Mouse (Mus musculus) cortical plate, adult 2 months (tissue): ENCODE data around the gene Rpl10a. TPM values are rescaled to one million over a fixed set of nuclear protein-coding genes. Genes with fewer than 3 reads are reported as not detected.
"Not testable (repeated sequence)": the region's sequence is repeated elsewhere in the genome, so short reads cannot be mapped to it uniquely, and the experiment has no call there.

Experiments
- H3K27ac ChIP-seq: fragments of 200-500 bp; 2 replicates; pipeline ENCODE4 v1.5.1; 2012; ENCODE audit warnings: low read length, control low read depth, inconsistent platforms; ENCODE audit not compliant: insufficient read depth
- H3K4me1 ChIP-seq: fragments of 200-500 bp; 2 replicates; pipeline ENCODE4 v1.6.1; 2011; ENCODE audit warnings: low read length; ENCODE audit not compliant: control insufficient read depth, insufficient read depth
- H3K4me3 ChIP-seq: fragments of 200-500 bp; 2 replicates; pipeline ENCODE4 v1.5.1; 2011; ENCODE audit warnings: mild to moderate bottlenecking, low read length, control low read depth; ENCODE audit not compliant: insufficient read depth
- CTCF ChIP-seq: fragments of 200-500 bp; IDR thresholded peaks from 2 replicates; pipeline ENCODE4 v1.5.1; 2011; ENCODE audit warnings: mild to moderate bottlenecking, control low read depth, low read length; ENCODE audit not compliant: insufficient read depth; ENCODE audit errors: extremely low read depth
- POLR2A ChIP-seq: fragments of 200-500 bp; IDR thresholded peaks from 2 replicates; pipeline ENCODE4 v1.6.1; 2011; ENCODE audit warnings: mild to moderate bottlenecking, low read length, control low read depth; ENCODE audit not compliant: insufficient read depth; ENCODE audit errors: extremely low read depth
- polyA plus RNA-seq: library from polyadenylated mRNA; depleted of rRNA; stranded (reverse); fragments of >200 nt; gene quantifications from 2 replicates; pipeline ENCODE4 v1.2.3, GENCODE M21; 2012

The Rpl10a gene
- polyA plus RNA-seq, 1 experiment, result 705 TPM

DNA sequence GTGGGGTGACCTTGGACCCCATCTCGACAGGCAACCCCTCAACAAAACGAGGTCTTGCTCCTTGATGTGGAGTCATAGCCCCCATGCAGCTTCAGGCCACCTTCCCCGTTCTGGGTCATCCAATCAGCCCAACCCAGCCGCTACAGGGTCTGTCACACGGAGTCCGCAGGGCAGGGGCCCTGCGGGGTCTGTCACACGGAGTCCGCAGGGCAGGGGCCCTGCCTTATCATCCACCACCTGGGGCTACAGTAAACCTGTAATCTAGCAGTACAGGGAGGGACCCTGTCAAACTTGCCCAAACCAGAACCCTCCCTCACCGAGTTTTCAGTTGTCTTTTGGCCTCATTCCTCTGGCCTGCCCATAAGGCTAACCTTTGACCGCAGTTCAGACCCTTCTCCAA lies 23.7 kb downstream of the Rpl10a start:
- H3K4me3 ChIP-seq, result no peak overlapping the region
- TF ChIP-seq POLR2A, result no peak
- TF ChIP-seq CTCF, result no peak
- no peak overlapping the region for H3K27ac ChIP-seq
- H3K4me1 ChIP-seq, result no peaks in the 10 kb centered on the region

GRCm38 (mm10) chr17:28355871-28356270 lies 27.6 kb downstream of the Rpl10a start:
- no peaks in the 10 kb centered on the region for H3K4me1 ChIP-seq
- no peak overlapping the region for H3K4me3 ChIP-seq
- TF ChIP-seq POLR2A (no peak), CTCF (no peak)
- no peak overlapping the region for H3K27ac ChIP-seq

- not testable (repeated sequence) for H3K27ac ChIP-seq, H3K4me1 ChIP-seq, H3K4me3 ChIP-seq
Observed at GRCm38 (mm10) chr17:28358576-28359261, 30.4 kb downstream of the Rpl10a start.

GRCm38 (mm10) chr17:28360531-28361277 lies 32.4 kb downstream of the Rpl10a start:
- H3K4me3 ChIP-seq, result no peak overlapping the region
- TF ChIP-seq CTCF (no peak), POLR2A (no peak)
- no peak overlapping the region for H3K27ac ChIP-seq
- no peaks in the 10 kb centered on the region for H3K4me1 ChIP-seq

DNA sequence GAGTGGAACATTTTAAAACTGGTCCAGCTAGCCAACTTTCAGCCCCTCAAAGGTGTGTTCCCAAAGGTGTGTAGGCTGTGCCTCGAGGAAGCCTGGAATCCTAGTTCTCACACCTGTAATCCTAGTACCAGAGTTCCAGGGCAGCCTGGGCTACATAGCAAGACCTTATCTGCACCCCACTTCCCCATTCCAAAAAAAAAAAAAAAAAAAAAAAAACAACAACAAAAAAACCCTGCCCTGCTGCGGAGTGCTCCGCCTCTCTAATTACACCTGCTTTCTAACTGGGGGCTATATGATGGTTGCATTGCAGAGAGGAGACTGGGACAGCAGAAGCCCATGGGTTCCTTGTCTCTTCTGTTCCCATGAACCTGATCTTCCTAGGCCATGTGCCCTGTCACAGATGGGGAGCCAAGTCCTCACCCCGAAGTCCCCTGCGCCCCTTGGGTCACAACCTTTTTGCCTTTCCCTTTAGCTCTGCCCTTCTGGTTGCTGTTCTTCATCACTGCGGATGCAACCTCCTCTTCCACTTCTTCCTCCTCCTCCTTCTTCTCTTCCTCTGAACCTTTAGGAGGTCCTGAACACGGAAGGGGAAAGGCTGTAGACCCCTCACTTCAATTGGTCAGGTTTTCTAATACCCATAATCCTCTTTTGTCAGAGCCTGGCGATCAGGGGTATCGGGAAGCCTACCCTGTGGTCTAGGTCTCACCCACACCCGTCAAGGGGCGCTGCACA lies 33.8 kb downstream of the Rpl10a start:
- H3K4me1 ChIP-seq, result no peaks in the 10 kb centered on the region
- H3K27ac ChIP-seq, result no peak overlapping the region
- no peak overlapping the region for H3K4me3 ChIP-seq
- TF ChIP-seq CTCF (no peak), POLR2A (no peak)

GRCm38 (mm10) chr17:28362653-28363292 lies 34.5 kb downstream of the Rpl10a start:
- Histone ChIP-seq H3K4me3 (no peak overlapping the region), H3K4me1 (no peaks in the 10 kb centered on the region), H3K27ac (no peak overlapping the region)
- TF ChIP-seq CTCF, result no peak
- no peak for TF ChIP-seq POLR2A

DNA sequence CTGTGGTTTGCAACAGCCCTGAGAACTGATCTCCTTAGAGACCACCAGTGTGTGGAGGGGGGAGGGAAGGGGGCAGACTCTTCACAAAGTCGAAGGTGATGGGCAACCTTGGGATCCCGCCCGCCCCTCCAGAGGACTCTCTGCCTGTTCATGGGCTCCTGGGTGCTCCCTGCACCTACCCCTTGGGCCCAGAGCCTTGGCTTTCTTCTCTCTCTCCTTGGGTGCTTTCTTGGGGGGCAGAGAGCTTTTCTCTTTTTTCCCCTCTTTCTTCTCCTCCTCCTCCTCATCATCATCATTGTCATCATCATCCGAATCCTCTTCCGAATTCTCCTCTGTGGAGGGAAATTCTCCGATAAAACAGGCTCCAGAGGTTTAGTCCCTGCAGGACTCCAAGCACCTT lies 35.2 kb downstream of the Rpl10a start:
- TF ChIP-seq POLR2A (no peak), CTCF (no peak)
- no peak overlapping the region for H3K4me3 ChIP-seq
- H3K4me1 ChIP-seq, result no peaks in the 10 kb centered on the region
- H3K27ac ChIP-seq, result no peak overlapping the region

- TF ChIP-seq POLR2A (no peak), CTCF (no peak)
- Histone ChIP-seq H3K4me1 (no peaks in the 10 kb centered on the region), H3K27ac (no peak within 1 kb of the TSS), H3K4me3 (no peak within 1 kb of the TSS)
Observed at GRCm38 (mm10) chr17:28365122-28365521, 36.9 kb downstream of the Rpl10a start, which contains the start of gene Tulp1. Gene Tulp1 (minus strand): TSS chr17:28365222.

DNA sequence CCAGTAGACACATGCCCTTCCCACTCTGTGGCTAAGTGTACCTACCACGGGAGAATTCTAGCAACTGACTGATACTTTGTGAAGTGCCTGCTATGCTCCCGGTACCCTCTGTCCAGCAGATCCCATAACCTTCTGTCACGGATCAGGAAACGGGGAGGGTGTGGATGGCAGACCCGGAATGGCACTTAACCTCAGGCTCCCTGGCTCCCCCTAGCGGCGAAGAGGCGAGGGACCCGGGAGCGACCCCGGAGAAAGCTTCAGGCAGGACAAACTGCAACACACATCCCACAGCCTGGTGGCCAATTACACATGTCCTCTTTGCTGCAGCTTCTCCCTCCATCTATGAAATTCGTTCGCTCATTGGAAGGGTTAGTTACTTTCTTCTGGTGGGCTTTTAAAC lies 40.2 kb downstream of the Rpl10a start:
- TF ChIP-seq CTCF, result peak; percentile 63
- no peak for TF ChIP-seq POLR2A
- no peak overlapping the region for H3K27ac ChIP-seq
- no peaks in the 10 kb centered on the region for H3K4me1 ChIP-seq
- no peak overlapping the region for H3K4me3 ChIP-seq
